Mouse (Mus musculus): ENCODE measurements around the gene 1700020D05Rik.
"Not testable (repeated sequence)": the region's sequence is repeated elsewhere in the genome, so short reads cannot be mapped to it uniquely, and the experiment has no call there.

1700020D05Rik gene

DNA sequence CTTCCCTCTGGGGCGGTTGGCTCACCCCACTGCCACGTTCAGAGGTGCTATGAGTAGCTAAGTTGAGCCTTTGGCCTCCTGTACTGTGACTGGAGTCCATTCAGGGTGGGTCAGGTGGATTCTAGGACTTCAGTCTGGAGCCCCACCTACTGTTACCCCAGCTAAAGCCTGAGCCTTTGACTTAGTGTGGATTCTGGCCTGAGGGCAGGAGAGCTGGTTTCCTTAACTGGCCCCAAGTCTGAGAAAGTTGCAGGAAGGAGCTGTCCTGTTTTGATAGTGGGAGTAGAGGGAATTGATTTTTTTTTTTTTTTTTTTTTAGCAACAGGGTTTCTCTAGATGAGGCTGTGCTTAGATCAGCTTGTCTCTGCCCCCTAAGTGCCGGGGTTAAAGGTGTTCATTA lies 9.3 kb downstream of the 1700020D05Rik start:
- DNase-seq (ENCODE audit: low spot score): no peak

DNA sequence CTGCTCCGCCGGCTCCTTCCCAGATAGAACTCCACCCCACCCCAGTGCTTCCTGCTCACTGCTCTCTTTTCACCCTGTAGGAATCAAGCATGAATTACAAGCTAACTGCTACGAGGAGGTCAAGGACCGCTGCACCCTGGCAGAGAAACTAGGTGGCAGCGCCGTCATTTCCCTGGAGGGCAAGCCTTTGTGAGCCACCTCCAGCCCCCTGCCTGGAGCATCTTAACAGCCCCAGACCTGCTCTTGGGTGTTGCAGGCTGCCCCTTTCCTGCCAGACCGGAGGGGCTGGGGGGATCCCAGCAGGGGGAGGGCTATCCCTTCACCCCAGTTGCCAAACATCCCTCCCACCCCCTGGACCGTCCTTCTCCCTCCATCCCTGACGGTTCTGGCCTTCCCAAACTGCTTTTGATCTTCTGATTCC lies 10.3 kb downstream of the 1700020D05Rik start:
- DNase-seq (ENCODE audit: low spot score): not testable (repeated sequence)

DNA sequence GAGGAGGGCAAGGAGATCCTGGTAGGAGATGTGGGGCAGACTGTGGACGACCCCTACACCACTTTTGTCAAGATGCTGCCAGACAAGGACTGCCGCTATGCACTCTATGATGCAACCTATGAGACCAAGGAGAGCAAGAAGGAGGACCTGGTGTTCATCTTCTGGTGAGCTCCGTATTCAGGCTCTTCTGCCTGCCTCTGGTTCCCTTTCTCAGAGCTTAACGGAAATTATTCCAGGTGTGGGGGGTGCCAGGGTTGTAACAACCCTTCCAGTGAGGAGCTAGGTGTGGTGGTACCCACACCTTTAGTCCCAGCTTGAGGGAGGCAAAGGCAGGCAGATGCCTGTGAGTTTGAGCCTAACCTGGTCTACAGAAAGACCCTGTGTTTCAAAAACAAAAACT lies 10.9 kb downstream of the 1700020D05Rik start:
- DNase-seq (ENCODE audit: low spot score): no peak

DNA sequence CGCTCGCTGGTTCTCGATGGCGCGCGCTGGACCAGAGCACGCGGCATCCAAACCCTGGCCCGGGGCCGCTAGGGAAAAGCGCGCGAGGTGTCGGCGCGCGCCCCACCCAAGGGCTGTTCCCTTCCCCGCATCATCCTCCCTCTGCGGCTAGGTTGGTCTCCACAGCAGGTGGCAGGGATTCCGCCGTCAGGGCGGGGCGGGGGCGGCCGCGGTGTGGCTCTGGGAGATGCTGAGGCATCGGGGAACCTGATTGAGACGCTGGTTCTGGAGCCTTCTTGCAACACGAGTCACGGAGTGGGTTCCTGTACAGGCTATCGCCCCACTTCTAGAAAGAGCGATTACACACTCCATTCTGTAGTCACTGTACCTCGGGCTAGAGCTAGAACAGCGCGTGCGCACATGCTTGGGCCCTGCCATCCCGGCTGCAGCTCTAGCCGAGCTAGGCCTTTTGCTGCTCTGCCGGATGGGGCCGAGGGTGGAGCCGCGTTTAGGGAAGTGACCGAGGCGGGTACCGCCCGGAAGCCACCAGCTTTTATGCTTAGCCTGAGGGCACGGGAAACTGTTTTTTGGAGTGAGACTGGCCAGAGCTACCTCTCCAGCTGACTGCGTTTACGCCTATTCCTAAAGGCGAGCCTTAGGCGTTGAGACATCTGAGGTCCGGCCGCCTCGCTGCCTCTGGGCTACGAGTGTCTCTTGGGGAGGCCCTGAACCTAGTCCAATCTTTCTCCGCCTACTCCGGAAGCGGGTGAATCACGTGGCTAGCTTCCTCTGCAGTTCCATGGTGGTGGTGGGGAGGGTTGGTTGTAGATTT lies 12.5 kb downstream of the 1700020D05Rik start:
- peak; percentile 72 for DNase-seq (ENCODE audit: low spot score)

DNA sequence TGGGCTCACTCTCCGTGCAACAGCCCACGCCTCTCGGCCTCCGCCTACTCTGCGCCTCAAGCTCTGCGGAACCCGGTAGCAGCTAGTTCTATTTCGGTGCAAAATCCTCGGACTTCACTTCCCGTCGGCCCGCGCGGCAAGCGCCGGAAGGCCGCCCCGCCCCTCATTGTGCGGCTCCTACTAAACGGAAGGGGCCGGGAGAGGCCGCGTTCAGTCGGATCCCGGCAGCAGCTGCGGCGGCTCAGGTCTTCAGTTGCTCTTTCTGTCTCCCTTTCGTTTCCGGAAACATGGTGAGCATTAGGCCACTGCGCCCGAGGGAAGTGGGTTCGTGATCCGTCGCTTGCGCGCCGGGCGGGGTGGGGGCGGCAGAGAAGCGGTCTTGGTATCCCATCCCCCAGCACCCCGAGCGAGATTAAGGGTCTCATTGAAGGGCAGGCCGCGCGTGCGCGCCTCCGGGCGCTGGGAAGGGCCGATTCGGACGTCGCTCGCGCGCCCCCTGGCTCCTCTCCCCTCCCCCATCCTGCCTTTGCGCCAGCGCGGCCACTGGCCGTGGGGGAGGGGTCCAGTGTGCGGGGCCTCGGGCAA lies 13.2 kb downstream of the 1700020D05Rik start, which contains the start of gene Cfl1:
Gene Cfl1, plus strand, starts transcription at position 143 of the 585 bp plus-strand sequence.
- peak; percentile 92 for DNase-seq (ENCODE audit: low spot score)

DNA sequence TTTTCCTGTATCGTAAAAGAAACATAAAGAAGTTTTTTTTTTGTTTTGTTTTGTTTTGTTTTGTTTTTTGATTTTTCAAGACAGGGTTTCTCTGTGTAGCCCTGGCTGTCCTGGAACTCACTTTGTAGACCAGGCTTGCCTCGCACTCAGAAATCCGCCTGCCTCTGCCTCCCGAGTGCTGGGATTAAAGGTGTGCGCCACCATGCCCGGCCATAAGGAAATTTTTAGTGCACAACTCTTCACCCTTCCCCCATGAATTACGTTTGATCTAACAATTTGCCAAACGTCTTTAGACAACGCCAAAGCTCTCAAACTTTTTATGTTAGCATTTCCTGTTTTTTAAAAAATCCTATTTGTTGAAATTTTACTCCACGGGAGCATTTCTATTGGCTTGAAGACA lies 13.9 kb downstream of the 1700020D05Rik start:
- DNase-seq (ENCODE audit: low spot score): not testable (repeated sequence)

DNA sequence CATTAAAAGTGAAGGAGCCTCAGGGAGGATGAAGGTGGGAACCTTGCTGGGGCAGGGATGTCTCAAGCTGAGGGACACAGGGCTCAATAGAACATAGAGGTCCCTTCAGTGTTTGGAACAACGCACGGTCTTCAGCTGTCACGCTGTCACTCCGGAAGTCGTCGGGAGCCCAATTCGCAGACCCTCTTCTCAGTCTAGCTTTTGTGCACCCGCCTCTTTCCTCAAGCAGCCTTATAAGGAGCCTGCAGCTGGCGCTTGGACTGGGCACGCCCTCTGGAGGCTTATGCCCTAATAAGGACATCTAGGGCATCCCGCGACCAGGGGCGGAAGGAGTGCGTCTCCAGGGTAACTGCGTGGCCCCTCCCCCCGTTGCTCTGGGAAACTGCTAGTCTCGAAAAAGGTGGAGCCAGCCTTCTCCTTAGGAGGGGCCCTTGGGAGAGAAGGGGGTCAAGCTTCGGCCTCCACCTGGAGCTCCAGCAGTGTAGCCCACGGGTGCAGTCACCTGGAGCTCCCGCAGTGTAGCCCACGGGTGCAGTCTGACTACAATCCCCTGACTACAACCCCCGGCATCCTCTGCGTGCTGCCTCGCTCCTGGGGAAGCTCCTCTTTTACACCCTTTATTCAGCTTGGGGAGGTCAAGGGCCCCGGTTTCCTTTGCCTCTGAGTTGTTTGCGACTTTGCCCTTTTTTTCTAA lies 14.6 kb downstream of the 1700020D05Rik start:
- DNase-seq (ENCODE audit: low spot score): peak; percentile 97

DNA sequence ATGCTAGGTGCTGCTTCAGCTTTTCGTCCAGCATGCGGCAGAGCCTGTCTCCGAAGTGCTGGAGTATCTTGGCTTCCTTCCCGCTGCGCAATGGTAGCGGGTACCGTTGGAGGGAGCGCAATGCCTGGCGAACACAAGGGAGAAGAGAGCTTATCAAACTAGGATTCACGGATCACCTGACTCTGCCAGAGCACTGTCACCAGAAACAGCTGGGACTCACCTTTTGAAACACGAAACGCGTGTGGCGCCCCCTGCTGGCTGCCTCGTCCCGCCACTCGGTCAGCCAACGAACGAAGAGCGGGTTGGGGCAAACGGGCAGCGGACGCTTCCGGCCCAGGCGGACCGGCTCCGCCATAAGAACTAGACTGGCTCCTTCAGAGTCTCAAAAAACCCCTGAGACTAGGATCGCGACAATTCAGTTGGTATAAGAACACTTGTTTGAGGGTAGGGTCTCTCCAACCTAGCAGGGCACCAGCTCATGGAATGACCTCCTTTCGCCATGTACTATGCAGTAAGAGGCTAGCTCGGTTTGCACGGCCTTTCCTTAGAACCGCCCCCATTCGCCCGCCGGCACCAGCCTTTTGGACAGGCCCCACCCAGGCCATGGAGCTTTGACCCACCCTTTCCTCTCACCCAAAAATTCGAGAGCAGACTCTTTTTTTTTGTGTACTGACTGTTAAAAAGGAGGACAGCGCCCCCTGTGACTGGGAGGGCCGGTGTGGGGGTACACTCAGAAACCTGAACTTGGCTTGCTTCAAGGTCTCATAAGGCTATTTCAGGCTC lies 15.6 kb downstream of the 1700020D05Rik start, which contains the start of gene Mus81:
Gene Mus81, minus strand, starts transcription at position 635 of the 783 bp plus-strand sequence.
- peak; percentile 90 for DNase-seq (ENCODE audit: low spot score)

DNA sequence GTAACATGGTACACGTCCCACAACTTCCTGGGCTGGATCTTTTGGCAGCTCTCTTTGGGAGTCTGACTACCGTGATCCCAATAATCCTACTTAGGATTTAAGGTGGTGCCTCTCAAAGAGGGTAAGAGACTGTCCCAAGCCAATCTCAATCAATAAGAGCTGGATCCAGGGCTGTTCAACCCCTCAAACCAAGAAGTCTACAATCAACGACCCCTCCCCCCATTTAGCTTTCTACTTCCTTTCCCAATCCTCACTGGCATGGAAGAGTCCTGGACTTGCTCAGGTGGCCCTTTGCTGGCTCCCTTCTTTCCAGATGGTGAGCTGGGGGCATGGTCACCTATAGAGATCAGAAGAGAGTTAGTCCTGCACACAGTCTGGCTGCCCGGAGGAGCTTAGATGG lies 16.8 kb downstream of the 1700020D05Rik start:
- DNase-seq (ENCODE audit: low spot score): no peak

DNA sequence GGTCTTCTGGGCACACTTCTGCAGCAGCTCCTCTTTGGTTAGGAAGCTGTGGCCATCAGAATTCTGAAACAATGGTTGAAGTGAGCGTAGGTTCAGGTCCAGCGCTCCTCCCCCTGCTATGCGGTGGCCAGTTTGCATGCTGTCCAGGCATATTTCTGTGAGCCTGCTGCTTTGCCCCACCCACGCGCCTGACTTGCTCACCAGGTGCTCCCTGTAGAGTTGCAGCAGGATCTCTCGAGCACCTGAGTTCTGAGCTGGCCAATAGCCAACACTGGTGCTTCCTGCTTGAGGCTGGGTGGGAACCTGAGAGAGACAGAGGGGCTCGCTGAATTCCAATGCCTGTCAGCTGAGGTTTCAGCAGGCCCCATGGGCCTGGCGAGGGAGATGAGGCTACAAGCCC lies 17.3 kb downstream of the 1700020D05Rik start:
- DNase-seq (ENCODE audit: low spot score): no peak

DNA sequence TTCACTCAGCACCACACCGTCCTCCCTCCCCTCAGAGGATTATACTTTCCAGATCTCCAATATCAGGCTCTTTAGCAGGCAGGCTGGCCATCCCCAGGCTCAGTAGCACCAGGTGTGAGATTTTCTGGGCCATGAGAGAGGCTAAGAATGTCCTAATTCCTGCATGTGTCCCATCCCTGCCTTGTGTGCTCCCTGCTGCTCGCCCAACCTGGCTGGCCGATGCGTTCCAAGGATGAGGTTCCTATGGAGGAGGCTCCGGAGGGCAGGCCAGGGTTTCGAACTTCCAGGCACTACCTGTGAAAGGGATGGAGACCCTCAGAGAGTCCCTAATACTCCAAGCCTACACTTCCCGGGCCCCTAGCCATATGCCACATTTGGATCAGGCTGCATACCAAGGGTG lies 17.8 kb downstream of the 1700020D05Rik start:
- no peak for DNase-seq (ENCODE audit: low spot score)

DNA sequence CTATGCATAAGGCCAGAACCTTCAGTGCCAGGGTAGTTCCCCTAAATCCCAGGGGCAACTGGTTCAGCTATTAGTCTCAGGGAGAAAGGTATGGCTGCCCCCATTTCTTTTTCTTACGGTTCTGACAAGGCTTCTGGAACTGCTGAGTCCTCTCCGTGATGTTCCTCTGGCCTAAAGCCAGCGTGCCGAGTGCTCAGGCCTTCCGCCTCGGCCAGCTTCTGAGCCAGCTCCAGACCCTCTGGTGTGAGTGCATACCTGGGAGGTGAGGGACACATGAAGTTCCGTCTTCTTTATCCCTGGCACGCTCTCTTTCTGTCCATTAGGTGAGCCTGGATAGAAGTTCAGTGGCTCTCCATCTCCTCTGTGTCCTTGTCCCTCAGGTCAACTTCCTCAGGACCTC lies 18.2 kb downstream of the 1700020D05Rik start:
- no peak for DNase-seq (ENCODE audit: low spot score)

DNA sequence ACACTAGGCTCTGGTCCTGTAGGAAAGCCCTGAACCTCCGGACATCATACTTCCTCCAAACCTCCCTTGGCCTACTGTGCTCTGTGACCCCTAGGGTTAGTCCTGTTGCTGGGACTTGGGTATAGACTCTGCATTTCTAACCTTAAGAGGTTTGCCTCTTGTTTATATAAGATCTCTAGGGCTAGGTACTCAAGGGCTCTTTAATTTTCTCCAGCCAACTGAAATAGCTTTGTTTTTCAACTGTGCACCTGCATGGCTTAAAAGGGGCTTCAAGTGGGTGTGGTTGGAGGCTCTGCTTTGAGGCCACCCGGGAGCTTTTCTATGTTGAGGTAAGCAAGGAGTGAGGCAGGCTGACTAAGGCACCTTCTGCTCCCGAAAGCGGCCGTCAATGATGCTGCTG lies 19.1 kb downstream of the 1700020D05Rik start:
- DNase-seq (ENCODE audit: low spot score): no peak

DNA sequence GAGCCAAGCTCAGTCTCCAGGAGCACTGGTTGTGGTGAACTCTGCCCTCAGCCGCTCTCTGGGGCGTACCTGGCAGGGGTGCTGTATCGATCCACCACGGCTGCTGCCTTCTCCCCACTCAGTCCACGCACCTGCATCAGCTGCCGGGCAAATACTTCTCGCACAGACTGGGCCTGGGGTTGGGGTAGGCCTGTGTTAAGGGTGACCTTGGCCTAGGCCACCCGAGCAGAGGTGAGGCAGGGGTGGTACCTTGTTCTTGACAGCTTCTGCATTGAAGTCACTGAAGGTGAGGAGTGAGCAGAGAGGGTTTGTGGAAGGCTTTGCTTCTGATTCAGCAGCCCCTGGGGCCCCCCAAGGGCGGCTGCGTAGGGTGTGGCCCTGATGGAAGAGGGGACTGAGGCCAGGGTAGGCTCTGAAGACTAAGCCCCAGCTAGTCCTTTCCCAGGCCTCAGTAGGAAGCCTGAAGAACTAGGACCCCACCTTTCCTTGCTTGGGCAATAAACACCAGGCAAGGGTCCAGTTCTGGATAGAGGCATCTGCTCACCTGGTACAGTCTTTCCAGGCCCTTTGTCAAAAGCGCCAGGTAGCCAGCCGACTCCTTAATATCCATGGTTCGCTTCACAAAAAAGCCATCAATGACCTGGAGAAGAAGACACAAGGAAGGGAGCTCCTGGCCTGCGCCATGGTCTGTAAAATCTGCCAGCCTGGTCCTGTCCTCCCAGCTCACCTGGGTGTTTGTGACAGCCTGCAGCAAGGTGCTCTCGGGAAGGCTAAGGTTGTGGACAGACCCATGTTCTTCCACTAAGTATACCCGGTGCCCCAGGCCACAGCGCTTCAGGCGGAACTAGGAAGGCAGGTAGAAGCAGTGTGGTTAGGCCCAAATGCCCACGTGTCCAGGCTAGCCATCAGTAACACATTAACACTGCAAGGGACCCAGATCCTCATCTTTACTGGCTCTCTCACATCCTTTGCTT lies 19.9 kb downstream of the 1700020D05Rik start:
- no peak for DNase-seq (ENCODE audit: low spot score)

DNA sequence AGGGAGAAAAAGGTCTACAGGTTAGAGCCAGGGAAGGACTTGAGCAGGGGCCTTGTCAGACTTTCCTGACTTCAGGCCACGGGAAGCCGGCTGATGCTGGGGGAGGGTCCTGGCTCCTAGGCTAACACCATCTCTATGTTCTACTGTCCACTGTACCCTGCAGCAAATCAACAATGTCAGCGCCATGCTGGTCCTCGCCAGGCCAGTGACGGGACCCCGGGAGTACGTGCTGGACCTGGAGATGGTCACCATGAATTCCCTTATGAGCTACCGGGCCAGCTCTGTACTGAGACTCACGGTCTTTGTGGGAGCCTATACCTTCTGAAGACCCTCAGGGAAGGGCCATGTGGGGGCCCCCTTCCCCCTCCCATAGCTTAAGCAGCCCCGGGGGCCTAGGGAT lies 22.2 kb downstream of the 1700020D05Rik start:
- DNase-seq (ENCODE audit: low spot score): no peak

DNA sequence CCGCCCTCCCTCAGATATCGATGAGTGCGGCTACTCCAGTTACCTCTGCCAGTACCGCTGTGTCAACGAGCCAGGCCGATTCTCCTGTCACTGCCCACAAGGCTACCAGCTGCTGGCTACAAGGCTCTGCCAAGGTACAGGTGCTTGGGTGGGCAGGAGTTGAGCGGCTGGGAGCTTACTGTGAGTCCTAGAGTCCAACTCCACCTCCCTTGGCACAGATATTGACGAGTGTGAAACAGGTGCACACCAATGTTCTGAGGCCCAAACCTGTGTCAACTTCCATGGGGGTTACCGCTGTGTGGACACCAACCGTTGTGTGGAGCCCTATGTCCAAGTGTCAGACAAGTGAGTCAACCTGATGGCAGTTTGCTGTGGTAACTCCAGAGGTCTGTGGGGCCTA lies 23.6 kb downstream of the 1700020D05Rik start:
- DNase-seq (ENCODE audit: low spot score): no peak

DNA sequence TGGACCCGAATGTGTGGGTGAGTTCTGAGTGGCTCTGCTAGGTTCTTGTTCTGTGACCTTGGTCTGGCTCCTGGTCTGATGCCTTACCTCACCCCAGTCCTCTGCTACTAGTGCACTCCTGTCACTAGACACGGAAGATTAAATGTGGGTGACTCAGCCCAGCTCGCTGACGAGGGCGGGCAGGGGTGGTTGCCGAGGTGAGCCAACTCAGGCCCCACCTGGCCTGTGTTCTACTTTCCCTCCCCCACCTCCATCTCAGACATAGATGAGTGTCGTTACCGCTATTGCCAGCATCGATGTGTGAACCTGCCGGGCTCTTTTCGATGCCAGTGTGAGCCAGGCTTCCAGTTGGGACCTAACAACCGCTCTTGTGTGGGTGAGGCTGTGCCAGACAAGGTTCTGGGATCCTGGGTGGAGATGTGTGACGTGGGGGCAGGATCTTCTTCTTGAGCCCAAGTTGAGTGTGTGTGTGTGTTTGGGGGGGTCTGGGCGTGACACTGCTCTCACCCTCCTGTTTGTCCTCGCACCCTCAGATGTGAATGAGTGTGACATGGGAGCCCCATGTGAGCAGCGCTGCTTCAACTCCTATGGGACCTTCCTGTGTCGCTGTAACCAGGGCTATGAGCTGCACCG lies 25.8 kb downstream of the 1700020D05Rik start:
- no peak for DNase-seq (ENCODE audit: low spot score)

DNA sequence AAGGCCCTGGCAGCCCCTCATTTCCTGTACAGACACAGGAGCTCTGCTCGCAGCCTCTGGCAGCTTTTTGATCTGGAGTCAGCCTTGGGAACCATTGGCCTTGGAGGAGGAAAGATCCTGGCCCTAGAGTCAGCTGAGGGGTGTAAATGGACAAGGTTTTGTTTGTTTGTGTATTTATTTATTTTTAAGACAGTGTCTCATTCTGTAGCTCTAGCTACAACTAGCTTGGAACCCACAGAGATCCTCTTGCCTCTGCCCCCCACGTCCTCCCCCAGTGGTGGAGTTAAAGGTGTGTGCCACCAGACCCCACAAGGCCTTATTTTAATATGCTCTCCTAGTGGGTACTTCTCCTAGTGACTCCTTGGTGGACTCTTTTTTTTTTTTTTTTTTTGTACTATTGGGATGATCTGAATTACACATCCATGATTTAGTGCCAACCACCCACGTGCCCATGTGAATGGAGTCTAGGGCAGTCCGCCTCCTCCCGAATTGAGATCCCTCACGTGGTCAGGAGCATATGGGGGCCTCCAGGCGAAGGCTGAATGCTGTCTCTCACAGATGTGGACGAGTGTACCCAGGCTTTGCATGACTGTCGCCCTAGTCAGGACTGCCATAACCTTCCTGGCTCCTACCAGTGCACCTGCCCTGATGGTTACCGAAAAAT lies 26.5 kb downstream of the 1700020D05Rik start:
- no peak for DNase-seq (ENCODE audit: low spot score)

DNA sequence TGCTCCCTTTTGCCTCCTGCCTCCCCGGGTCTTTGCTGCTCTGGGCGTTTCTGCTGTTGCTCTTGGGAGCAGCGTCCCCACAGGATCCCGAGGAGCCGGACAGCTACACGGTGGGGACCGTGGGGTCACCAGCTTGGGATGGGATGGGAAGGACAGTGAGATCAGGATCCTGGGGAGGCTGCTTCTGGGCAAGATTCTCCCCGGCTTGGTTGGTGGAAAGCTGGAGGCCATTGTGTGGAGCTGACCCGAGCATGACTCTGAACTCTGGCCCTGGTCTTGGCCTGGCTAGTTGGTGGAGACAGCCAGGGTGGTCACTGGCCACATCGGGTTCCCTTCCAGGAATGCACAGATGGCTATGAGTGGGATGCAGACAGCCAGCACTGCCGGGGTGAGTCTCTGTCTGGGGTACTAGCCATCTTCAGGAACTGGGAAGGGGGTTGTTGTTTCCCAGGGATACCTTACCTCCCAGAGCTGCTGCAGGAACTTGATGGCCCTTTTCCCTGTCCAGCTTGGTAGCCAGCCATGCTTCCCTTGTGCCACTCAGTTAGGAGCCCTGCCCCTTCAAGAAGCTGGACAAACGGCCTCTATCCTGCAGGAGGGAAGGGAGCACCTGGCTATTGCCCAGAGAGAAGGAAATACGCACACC lies 28.4 kb downstream of the 1700020D05Rik start:
- no peak for DNase-seq (ENCODE audit: low spot score)

All from left cerebral cortex, adult 11 months (tissue).